Mouse (Mus musculus): ENCODE data around the gene Ky. TPM values are rescaled to one million over a fixed set of nuclear protein-coding genes. Genes with fewer than 3 reads are reported as not detected.

The Ky gene
- polyA plus RNA-seq, 1 experiment from 2014 or later: 0.05 TPM

DNA sequence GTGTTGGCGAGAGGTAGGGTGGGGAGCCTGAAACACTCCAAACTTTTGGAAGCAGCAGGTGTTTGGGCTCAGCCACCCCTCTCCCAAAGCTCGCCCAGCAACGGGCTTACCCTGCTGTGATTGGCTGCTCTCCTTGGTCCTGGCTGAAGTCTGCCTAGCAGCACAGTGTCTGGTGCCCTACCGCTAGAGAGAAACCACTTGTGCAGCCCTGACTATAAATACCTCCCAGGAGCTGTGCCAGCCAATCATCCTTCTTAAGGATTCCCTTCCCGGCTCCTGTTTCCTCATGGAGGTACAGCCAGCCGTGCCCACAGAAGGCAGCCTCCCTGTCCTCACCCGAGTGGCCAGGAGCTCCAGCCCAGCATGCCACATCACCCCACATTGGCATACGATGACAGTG is 5.9 kb downstream of the Ky start:
- H3K27me3 ChIP-seq (replicated peaks): peaks cover 13% of the 10 kb centered on the region
- H3K4me1 ChIP-seq: no peaks in the 10 kb centered on the region
- peak; percentile 47; the same call in 1 of the 2 replicates for ATAC-seq (ENCODE audit: insufficient read depth, low FRiP score, low read depth)
- 34% methylated on average over 8 of the region's 8 CpGs for WGBS
- H3K9me3 ChIP-seq: no peaks in the 10 kb centered on the region
- H3K4me2 ChIP-seq: no peak overlapping the region
- H3K4me3 ChIP-seq (replicated peaks): no peak overlapping the region
- no peak overlapping the region for H3K27ac ChIP-seq
- H3K9ac ChIP-seq: no peak overlapping the region
- no peaks in the 10 kb centered on the region for H3K36me3 ChIP-seq

GRCm38 (mm10) chr9:102513578-102513977 is 8.0 kb downstream of the Ky start:
- Histone ChIP-seq H3K9ac (no peak overlapping the region), H3K36me3 (no peaks in the 10 kb centered on the region), H3K27ac (no peak overlapping the region), H3K4me3 (replicated peaks) (no peak overlapping the region), H3K4me1 (no peaks in the 10 kb centered on the region), H3K4me2 (no peak overlapping the region), H3K9me3 (no peaks in the 10 kb centered on the region), H3K27me3 (replicated peaks) (no peaks in the 10 kb centered on the region)
- no peak for ATAC-seq (ENCODE audit: insufficient read depth, low FRiP score, low read depth)
- 77% methylated on average over 4 of the region's 4 CpGs for WGBS

GRCm38 (mm10) chr9:102518443-102518842 is 12.9 kb downstream of the Ky start:
- Histone ChIP-seq H3K4me3 (replicated peaks) (no peak overlapping the region), H3K4me2 (no peak overlapping the region), H3K4me1 (no peaks in the 10 kb centered on the region), H3K9ac (no peak overlapping the region), H3K27ac (no peak overlapping the region), H3K9me3 (no peaks in the 10 kb centered on the region), H3K36me3 (no peaks in the 10 kb centered on the region), H3K27me3 (replicated peaks) (no peaks in the 10 kb centered on the region; the same call in 1 of the 2 replicates)
- no peak for ATAC-seq (ENCODE audit: insufficient read depth, low FRiP score, low read depth)
- 85% methylated on average over 9 of the region's 9 CpGs for WGBS

DNA sequence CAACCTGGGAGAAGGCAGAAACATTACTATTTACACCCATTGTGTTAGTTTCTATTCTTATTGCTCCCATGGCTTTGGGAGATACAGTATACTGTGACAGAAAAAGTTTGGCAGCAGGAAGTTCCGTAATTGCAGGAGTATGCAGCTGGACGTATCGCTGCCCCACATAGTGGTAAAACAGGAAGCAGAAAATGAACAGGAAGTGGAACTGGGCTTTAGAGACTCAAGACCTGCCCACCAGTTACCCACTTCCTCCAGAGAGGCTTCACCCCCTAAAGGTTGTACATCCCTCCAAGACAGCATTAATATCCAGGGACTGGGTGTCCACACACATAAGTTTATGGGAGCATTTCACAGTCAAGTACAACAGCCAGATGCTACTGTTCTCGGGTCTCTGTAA is 15.8 kb downstream of the Ky start:
- 70% methylated on average over 4 of the region's 4 CpGs for WGBS

DNA sequence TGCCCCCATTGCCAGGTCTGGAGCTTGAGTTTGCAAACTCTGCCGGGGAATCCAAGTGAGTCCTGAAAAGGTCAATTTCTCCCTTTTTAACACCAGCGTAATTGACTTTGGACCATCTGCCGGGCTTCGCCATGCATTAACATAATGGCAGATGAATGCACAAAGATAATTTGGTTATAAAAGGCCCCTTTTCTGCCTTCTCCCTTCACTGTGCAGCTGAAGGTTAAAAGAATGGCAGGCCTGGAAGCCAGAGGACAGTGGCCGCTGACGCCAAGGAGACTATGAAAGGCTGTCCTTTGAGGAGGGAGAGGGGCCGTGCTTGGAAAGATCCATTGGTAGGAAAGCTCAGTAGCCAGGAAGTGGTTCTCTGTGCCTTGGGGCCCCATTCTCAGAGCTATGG is 22.6 kb downstream of the Ky start:
- no peak for ATAC-seq (ENCODE audit: insufficient read depth, low FRiP score, low read depth)
- WGBS: 82% methylated on average over 7 of the region's 7 CpGs
- Histone ChIP-seq H3K36me3 (no peaks in the 10 kb centered on the region), H3K27ac (no peak overlapping the region), H3K27me3 (replicated peaks) (no peaks in the 10 kb centered on the region), H3K9ac (no peak overlapping the region), H3K4me3 (replicated peaks) (no peak overlapping the region), H3K9me3 (no peaks in the 10 kb centered on the region), H3K4me2 (no peak overlapping the region), H3K4me1 (no peaks in the 10 kb centered on the region)

More for the DNA sequence above, 15.8 kb downstream of the Ky start:
- H3K4me2 ChIP-seq: no peak overlapping the region
- no peak overlapping the region for H3K27ac ChIP-seq
- ATAC-seq (ENCODE audit: insufficient read depth, low FRiP score, low read depth): no peak
- H3K4me3 ChIP-seq (replicated peaks): no peak overlapping the region
- no peaks in the 10 kb centered on the region for H3K4me1 ChIP-seq
- no peaks in the 10 kb centered on the region for H3K9me3 ChIP-seq
- no peak overlapping the region for H3K9ac ChIP-seq
- H3K27me3 ChIP-seq (replicated peaks): no peaks in the 10 kb centered on the region; the same call in 1 of the 2 replicates
- no peaks in the 10 kb centered on the region for H3K36me3 ChIP-seq

- no peak overlapping the region for H3K4me2 ChIP-seq
- 75% methylated on average over 7 of the region's 7 CpGs for WGBS
- no peaks in the 10 kb centered on the region for H3K27me3 ChIP-seq (replicated peaks)
- no peak overlapping the region for H3K4me3 ChIP-seq (replicated peaks)
- H3K27ac ChIP-seq: no peak overlapping the region
- H3K9me3 ChIP-seq: no peaks in the 10 kb centered on the region
- no peak overlapping the region for H3K9ac ChIP-seq
- no peak for ATAC-seq (ENCODE audit: insufficient read depth, low FRiP score, low read depth)
- no peaks in the 10 kb centered on the region for H3K4me1 ChIP-seq
- no peaks in the 10 kb centered on the region for H3K36me3 ChIP-seq
Measured at GRCm38 (mm10) chr9:102528561-102528960, 23.0 kb downstream of the Ky start.

DNA sequence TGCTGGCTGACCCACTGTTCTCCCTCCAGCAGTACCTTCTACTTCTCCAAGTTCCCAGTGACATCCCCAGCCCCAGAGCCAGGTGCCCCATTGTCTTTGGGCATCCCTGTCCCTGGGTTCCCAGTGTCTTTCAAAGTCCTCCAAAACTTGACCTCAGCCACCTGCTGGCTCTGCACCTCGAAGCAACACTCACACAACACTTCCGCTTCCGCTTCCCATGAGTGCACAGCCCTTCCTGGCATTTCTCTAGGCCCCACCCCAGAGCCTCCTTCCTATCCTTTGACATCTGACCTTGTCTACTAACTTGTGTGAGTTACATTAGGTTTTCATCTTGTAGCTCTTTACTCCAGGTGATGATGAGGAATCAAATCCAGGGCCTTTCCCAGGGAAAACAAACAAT is 23.5 kb downstream of the Ky start:
- no peak overlapping the region for H3K4me2 ChIP-seq
- no peaks in the 10 kb centered on the region for H3K36me3 ChIP-seq
- no peak overlapping the region for H3K9ac ChIP-seq
- H3K9me3 ChIP-seq: no peaks in the 10 kb centered on the region
- H3K27me3 ChIP-seq (replicated peaks): no peaks in the 10 kb centered on the region
- no peak for ATAC-seq (ENCODE audit: insufficient read depth, low FRiP score, low read depth)
- 75% methylated on average over 3 of the region's 3 CpGs for WGBS
- no peaks in the 10 kb centered on the region for H3K4me1 ChIP-seq
- H3K4me3 ChIP-seq (replicated peaks): no peak overlapping the region
- H3K27ac ChIP-seq: no peak overlapping the region

- no peaks in the 10 kb centered on the region for H3K27me3 ChIP-seq (replicated peaks)
- WGBS: 65% methylated on average over 21 of the region's 21 CpGs
- no peak overlapping the region for H3K4me2 ChIP-seq
- no peaks in the 10 kb centered on the region for H3K4me1 ChIP-seq
- H3K27ac ChIP-seq: no peak overlapping the region
- H3K36me3 ChIP-seq: no peaks in the 10 kb centered on the region
- H3K9me3 ChIP-seq: no peaks in the 10 kb centered on the region
- no peak overlapping the region for H3K4me3 ChIP-seq (replicated peaks)
- ATAC-seq (ENCODE audit: insufficient read depth, low FRiP score, low read depth): no peak
- H3K9ac ChIP-seq: no peak overlapping the region
Measured at GRCm38 (mm10) chr9:102531051-102531892, 25.7 kb downstream of the Ky start.

- no peak for ATAC-seq (ENCODE audit: insufficient read depth, low FRiP score, low read depth)
- H3K27me3 ChIP-seq (replicated peaks): 0 out of 2 replicates have a peak, but pooled peaks cover 3% of the 10 kb centered on the region
- H3K4me1 ChIP-seq: no peaks in the 10 kb centered on the region
- no peaks in the 10 kb centered on the region for H3K36me3 ChIP-seq
- H3K4me3 ChIP-seq (replicated peaks): no peak overlapping the region
- no peak overlapping the region for H3K4me2 ChIP-seq
- no peak overlapping the region for H3K27ac ChIP-seq
- no peak overlapping the region for H3K9ac ChIP-seq
- 90% methylated on average over 4 of the region's 4 CpGs for WGBS
- H3K9me3 ChIP-seq: no peaks in the 10 kb centered on the region
Measured at GRCm38 (mm10) chr9:102536968-102537367, 31.4 kb downstream of the Ky start.

- H3K36me3 ChIP-seq: no peaks in the 10 kb centered on the region
- H3K4me1 ChIP-seq: peaks cover 6% of the 10 kb centered on the region; the same call in 1 of the 2 replicates
- no peak for ATAC-seq (ENCODE audit: insufficient read depth, low FRiP score, low read depth)
Measured at GRCm38 (mm10) chr9:102539699-102540098, 34.1 kb downstream of the Ky start.

GRCm38 (mm10) chr9:102541666-102542065 is 36.1 kb downstream of the Ky start:
- Histone ChIP-seq H3K36me3 (no peaks in the 10 kb centered on the region), H3K27me3 (replicated peaks) (peaks cover 3% of the 10 kb centered on the region; the same call in 1 of the 2 replicates), H3K4me3 (replicated peaks) (no peak overlapping the region), H3K9ac (no peak overlapping the region), H3K4me2 (no peak overlapping the region), H3K27ac (no peak overlapping the region), H3K4me1 (peaks cover 14% of the 10 kb centered on the region; the same call in 1 of the 2 replicates), H3K9me3 (no peaks in the 10 kb centered on the region)
- no peak for ATAC-seq (ENCODE audit: insufficient read depth, low FRiP score, low read depth)
- WGBS: 78% methylated on average over 10 of the region's 10 CpGs

More at GRCm38 (mm10) chr9:102539699-102540098, 34.1 kb downstream of the Ky start:
- H3K27me3 ChIP-seq (replicated peaks): peaks cover 3% of the 10 kb centered on the region; the same call in 1 of the 2 replicates
- no peaks in the 10 kb centered on the region for H3K9me3 ChIP-seq
- no peak overlapping the region for H3K4me3 ChIP-seq (replicated peaks)
- H3K9ac ChIP-seq: no peak overlapping the region
- no peak overlapping the region for H3K4me2 ChIP-seq
- WGBS: 49% methylated on average over 7 of the region's 7 CpGs
- H3K27ac ChIP-seq: no peak overlapping the region

DNA sequence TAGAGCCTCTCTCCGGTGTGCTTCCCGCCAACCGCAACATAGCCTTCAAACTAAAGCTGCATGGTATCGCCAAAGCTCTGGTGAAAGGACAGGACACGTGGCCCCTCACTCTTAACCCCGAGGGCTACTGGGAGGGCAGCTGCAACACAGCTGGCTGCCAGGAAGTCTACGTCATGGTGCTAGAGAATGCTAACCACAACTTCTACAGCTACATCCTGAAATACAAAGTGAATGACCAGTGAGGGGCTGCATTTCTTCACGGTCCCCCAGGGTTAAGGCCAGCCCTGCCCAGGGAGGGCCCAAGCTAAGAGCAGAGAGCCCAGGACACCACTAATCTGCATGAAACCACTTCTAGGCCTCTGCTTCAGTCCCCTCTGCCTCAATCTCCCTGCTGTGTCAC is 37.0 kb downstream of the Ky start:
- Histone ChIP-seq H3K9ac (no peak overlapping the region), H3K27ac (no peak overlapping the region), H3K36me3 (no peaks in the 10 kb centered on the region), H3K4me1 (peaks cover 14% of the 10 kb centered on the region; the same call in 1 of the 2 replicates), H3K4me3 (replicated peaks) (no peak overlapping the region), H3K4me2 (no peak overlapping the region), H3K27me3 (replicated peaks) (peaks cover 3% of the 10 kb centered on the region; the same call in 1 of the 2 replicates), H3K9me3 (no peaks in the 10 kb centered on the region)
- no peak for ATAC-seq (ENCODE audit: insufficient read depth, low FRiP score, low read depth)
- 71% methylated on average over 8 of the region's 8 CpGs for WGBS

Data from stomach, embryonic 15.5 days (tissue).